Mouse (Mus musculus) stomach, postnatal 0 days (tissue): ENCODE measurements around the gene Ctnnbl1. TPM values are rescaled to one million over a fixed set of nuclear protein-coding genes. Genes with fewer than 3 reads are reported as not detected.

Experiments used
- ATAC-seq: fragments of 200-750 bp; cut with Nextera tagmentation; 2 replicates; pipeline ENCODE4 v1.8.0; 2017; ENCODE audit not compliant: low FRiP score, low TSS enrichment
- DNase-seq: peaks from one replicate; pipeline ENCODE4 v3.0.0-alpha.2; 2016; ENCODE audit warnings: low spot score
- H3K27ac ChIP-seq: fragments of 300-500 bp; sonication (generic); replicated peaks from 2 replicates; pipeline ENCODE4 v1.5.1; 2014; ENCODE audit warnings: mild to moderate bottlenecking, control low read depth
- H3K27me3 ChIP-seq: fragments of 300-500 bp; sonication (generic); 2 replicates; pipeline ENCODE4 v1.6.1; 2014; ENCODE audit warnings: low read length; ENCODE audit not compliant: control insufficient read depth, insufficient read depth
- H3K36me3 ChIP-seq: fragments of 300-500 bp; sonication (generic); 2 replicates; pipeline ENCODE4 v1.6.1; 2014; ENCODE audit warnings: low read length, mixed read lengths; ENCODE audit not compliant: control insufficient read depth, insufficient read depth
- H3K4me1 ChIP-seq: fragments of 300-500 bp; sonication (generic); replicated peaks from 2 replicates; pipeline ENCODE4 v1.6.1; 2014; ENCODE audit warnings: antibody characterized with exemption; ENCODE audit not compliant: control insufficient read depth, insufficient read depth
- H3K4me2 ChIP-seq: fragments of 300-500 bp; sonication (generic); replicated peaks from 2 replicates; pipeline ENCODE4 v1.6.1; 2014; ENCODE audit warnings: low read depth, mild to moderate bottlenecking, control low read depth, moderate library complexity
- H3K4me3 ChIP-seq: fragments of 300-500 bp; sonication (generic); 2 replicates; pipeline ENCODE4 v1.5.1; 2014; ENCODE audit warnings: low read depth, low read length, control low read depth
- H3K9ac ChIP-seq: fragments of 300-500 bp; sonication (generic); 2 replicates; pipeline ENCODE4 v1.6.1; 2014; ENCODE audit warnings: mild to moderate bottlenecking, low read length, control low read depth, mixed read lengths
- H3K9me3 ChIP-seq: fragments of 300-500 bp; sonication (generic); 2 replicates; pipeline ENCODE4 v1.6.1; 2016; ENCODE audit warnings: low read length; ENCODE audit not compliant: control insufficient read depth
- CTCF ChIP-seq: IDR thresholded peaks from 2 replicates; pipeline ENCODE4 v1.5.1; 2016; ENCODE audit warnings: antibody characterized with exemption, low read depth, mild to moderate bottlenecking, moderate library complexity
- EP300 ChIP-seq: optimal IDR thresholded peaks from 2 replicates; pipeline ENCODE3; 2016; ENCODE audit warnings: antibody characterized with exemption
- WGBS: fragments of 180-500 bp; shearing (Covaris S2); extraction: QIAGEN DNeasy Blood & Tissue Kit; methylation state at CpG from one replicate; pipeline ENCODE4 v1.1.7; 2014; 5-methylcytosine and 5-hydroxymethylcytosine counted together
- polyA plus RNA-seq: library from polyadenylated mRNA; unstranded; fragments of >200 nt; fragmentation: Nextera tagmentation; extraction: Ambion mirVana; gene quantifications from 2 replicates; pipeline ENCODE4 v1.2.1, GENCODE M21; 2015

Gene Ctnnbl1
- polyA plus RNA-seq, 1 experiment from 2014 or later: 23.9 TPM

DNA sequence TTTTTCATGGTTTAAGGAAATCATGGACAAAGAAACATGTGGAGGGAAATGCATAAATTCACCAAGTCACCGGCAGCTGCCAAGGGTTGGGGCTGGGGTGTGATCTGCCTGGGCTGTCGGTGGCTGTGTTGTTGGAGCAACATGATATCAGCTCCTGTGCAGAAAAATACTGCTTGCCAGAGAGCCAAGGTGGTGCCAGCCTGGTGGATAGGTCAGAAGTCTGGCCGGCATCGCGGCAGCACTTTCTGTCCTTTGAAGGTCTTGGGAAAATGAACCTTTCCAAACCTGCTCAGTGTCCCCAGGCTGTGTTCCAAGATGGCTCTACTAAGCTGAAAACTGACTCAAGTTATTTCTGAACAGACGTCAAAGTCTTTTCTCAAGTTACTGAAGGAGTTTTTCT is 133.0 kb downstream of the Ctnnbl1 start:
- TF ChIP-seq CTCF: no peak
- no peak for TF ChIP-seq EP300
- no peak overlapping the region for H3K27ac ChIP-seq
- H3K36me3 ChIP-seq: no peaks in the 10 kb centered on the region
- no peak for DNase-seq
- no peak for ATAC-seq
- no peak overlapping the region for H3K9ac ChIP-seq
- 83% methylated on average over 6 of the region's 6 CpGs for WGBS
- no peaks in the 10 kb centered on the region for H3K27me3 ChIP-seq
- no peaks in the 10 kb centered on the region for H3K9me3 ChIP-seq
- no peak overlapping the region for H3K4me2 ChIP-seq
- no peaks in the 10 kb centered on the region for H3K4me1 ChIP-seq
- H3K4me3 ChIP-seq: no peak overlapping the region

DNA sequence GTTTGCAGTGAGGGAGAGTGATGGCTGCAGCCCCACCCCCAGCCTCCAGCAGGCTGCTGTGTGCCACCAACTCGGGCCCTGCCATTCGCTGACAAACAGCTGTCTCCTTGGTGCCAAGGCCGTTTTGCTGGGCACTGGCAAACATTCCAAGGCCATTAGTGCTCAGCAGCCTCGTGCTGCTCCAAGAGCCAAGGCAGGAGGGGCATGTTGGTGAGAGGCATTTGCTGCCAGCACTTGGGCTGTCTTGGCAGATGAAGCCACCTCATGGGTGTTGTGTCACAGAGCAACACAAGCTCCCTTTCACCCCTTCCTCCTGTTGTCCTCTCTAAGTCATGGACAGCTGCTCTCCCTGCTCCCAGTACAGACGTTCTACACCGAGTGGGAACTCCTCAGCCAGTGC is 136.0 kb downstream of the Ctnnbl1 start:
- Histone ChIP-seq H3K4me1 (no peaks in the 10 kb centered on the region), H3K4me3 (no peak overlapping the region), H3K27me3 (no peaks in the 10 kb centered on the region), H3K27ac (no peak overlapping the region), H3K36me3 (no peaks in the 10 kb centered on the region), H3K9ac (no peak overlapping the region), H3K4me2 (no peak overlapping the region), H3K9me3 (no peaks in the 10 kb centered on the region)
- TF ChIP-seq EP300: no peak
- no peak for TF ChIP-seq CTCF
- whole genome bisulfite sequencing: 61% methylated on average over 6 of the region's 6 CpGs
- DNase-seq (no peak), ATAC-seq (no peak)

DNA sequence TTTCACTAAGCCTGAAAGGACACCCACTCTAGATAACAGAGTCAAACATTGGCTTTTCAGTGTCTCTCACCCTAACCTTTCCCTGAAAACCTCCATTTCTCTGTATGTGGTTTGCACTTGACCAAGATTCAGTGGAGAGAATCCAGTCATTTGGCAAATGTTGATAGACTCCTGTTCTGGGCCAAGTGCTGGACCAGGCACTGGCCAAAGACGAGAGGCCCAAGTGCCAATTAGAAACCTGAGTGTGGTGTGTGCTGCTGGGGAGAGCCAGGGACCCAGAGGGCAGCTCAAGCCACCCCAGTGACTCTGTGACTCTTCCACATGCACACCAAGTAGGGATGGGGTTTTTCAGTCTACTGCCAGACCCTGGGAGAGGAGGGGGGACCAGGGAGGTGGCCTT is 136.5 kb downstream of the Ctnnbl1 start:
- no peak for TF ChIP-seq EP300
- TF ChIP-seq CTCF: no peak

DNA sequence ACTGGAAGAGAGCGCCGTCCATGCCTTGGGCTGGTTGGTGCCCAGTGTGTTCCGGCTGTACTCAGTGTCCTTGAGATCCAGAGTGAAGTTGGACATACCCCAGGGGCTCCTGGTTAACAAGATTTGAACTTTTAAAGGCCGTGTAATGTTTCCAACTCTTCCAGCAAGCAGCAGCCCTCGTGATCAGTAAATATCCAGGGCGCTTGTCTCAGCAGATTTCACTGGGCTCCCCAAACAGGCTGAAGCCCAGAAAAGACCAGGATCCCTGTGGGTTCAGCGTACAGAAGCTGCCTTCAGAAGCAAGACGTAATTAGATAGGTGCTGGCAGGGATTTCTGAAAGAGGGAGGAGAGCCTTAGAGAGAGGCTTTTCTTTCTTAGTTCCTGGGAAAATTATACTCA is 137.9 kb downstream of the Ctnnbl1 start:
- no peaks in the 10 kb centered on the region for H3K4me1 ChIP-seq
- no peak overlapping the region for H3K4me2 ChIP-seq
- no peaks in the 10 kb centered on the region for H3K27me3 ChIP-seq
- DNase-seq (no peak), ATAC-seq (no peak)
- H3K36me3 ChIP-seq: no peaks in the 10 kb centered on the region
- H3K27ac ChIP-seq: no peak overlapping the region
- no peaks in the 10 kb centered on the region for H3K9me3 ChIP-seq
- 81% methylated on average over 8 of the region's 8 CpGs for WGBS
- no peak overlapping the region for H3K9ac ChIP-seq
- no peak overlapping the region for H3K4me3 ChIP-seq
- TF ChIP-seq CTCF (no peak), EP300 (no peak)

More for the DNA sequence above, 136.5 kb downstream of the Ctnnbl1 start:
- Histone ChIP-seq H3K4me2 (no peak overlapping the region), H3K4me1 (no peaks in the 10 kb centered on the region), H3K9ac (no peak overlapping the region), H3K9me3 (no peaks in the 10 kb centered on the region), H3K4me3 (no peak overlapping the region), H3K36me3 (no peaks in the 10 kb centered on the region), H3K27ac (no peak overlapping the region), H3K27me3 (no peaks in the 10 kb centered on the region)
- no peak for DNase-seq
- 81% methylated on average over 1 of the region's 1 CpGs for WGBS
- no peak for ATAC-seq

DNA sequence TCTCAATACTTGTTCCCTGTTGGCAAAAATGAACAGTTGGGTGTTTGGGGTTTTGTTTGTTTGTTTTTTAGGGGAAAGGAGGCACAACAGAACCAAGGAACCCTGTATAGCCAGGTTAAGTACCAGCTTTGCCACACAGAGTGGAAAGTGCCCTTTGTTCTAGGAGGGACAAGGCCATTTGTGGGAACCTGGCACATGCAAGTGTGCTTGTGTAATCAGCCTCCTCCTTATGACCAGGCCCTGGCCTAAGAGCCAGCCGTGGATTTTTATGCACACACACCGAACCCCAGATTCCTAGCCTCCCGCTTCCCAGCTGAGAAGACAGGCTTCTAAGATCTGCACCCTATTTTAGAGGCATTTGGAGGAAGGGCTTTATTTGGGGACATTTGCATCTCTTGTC is 140.2 kb downstream of the Ctnnbl1 start:
- no peaks in the 10 kb centered on the region for H3K4me1 ChIP-seq
- H3K36me3 ChIP-seq: no peaks in the 10 kb centered on the region
- ATAC-seq (no peak), DNase-seq (no peak)
- H3K4me2 ChIP-seq: no peak overlapping the region
- H3K27ac ChIP-seq: no peak overlapping the region
- H3K27me3 ChIP-seq: no peaks in the 10 kb centered on the region
- H3K9ac ChIP-seq: no peak overlapping the region
- H3K9me3 ChIP-seq: no peaks in the 10 kb centered on the region
- H3K4me3 ChIP-seq: no peak overlapping the region
- 86% methylated on average over 3 of the region's 3 CpGs for WGBS
- TF ChIP-seq EP300 (no peak), CTCF (no peak)

DNA sequence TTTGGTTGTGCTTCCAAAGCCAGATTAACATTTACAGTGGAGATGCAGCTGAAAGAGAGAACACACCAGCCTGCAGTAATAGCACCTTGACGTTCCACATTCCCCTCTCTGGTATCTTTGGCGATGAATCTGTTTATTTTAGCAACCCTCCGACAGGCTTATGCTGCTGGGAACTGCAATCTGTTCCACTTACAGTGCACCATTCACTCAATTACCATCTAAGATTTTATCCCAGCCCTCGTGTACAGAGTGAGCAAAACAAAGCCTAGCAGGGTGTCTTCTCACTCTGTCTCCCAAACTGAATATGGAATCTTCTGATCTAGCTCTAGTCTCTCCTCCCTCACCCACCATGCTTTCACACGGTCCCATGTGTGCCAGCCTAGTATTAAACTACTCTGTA is 140.8 kb downstream of the Ctnnbl1 start:
- Histone ChIP-seq H3K27ac (no peak overlapping the region), H3K9me3 (no peaks in the 10 kb centered on the region), H3K4me3 (no peak overlapping the region), H3K4me2 (no peak overlapping the region), H3K27me3 (no peaks in the 10 kb centered on the region), H3K9ac (no peak overlapping the region), H3K36me3 (no peaks in the 10 kb centered on the region), H3K4me1 (no peaks in the 10 kb centered on the region)
- ATAC-seq: no peak
- 51% methylated on average over 5 of the region's 5 CpGs for WGBS
- TF ChIP-seq EP300 (no peak), CTCF (no peak)
- no peak for DNase-seq
